Mouse (Mus musculus): ENCODE results near the gene Ak3. TPM values are rescaled to one million over a fixed set of nuclear protein-coding genes. Genes with fewer than 3 reads are reported as not detected.

Gene Ak3
- polyA plus RNA-seq (2015; fragmentation: Nextera tagmentation; extraction: Ambion mirVana): 69.3 and 69.8 TPM in 2 replicates

- under 1% methylated on average over 68 of the region's 68 CpGs for WGBS
- Histone ChIP-seq H3K4me1 (peaks cover 37% of the 10 kb centered on the region), H3K9ac (peak within 1 kb of the TSS; percentile 86), H3K27ac (replicated peaks) (peak within 1 kb of the TSS; percentile 87), H3K36me3 (no peaks in the 10 kb centered on the region), H3K9me3 (no peaks in the 10 kb centered on the region), H3K4me3 (peak within 1 kb of the TSS; percentile 67), H3K27me3 (replicated peaks) (no peaks in the 10 kb centered on the region), H3K4me2 (peak within 1 kb of the TSS; percentile 84)
- peak; percentile 81 for ATAC-seq (ENCODE audit: extremely low read depth, insufficient number of reproducible peaks, low FRiP score, low TSS enrichment)
Observed at GRCm38 (mm10) chr19:29047334-29048170, at the start of gene Ak3. Ak3 (minus strand) TSS chr19:29047961.

DNA sequence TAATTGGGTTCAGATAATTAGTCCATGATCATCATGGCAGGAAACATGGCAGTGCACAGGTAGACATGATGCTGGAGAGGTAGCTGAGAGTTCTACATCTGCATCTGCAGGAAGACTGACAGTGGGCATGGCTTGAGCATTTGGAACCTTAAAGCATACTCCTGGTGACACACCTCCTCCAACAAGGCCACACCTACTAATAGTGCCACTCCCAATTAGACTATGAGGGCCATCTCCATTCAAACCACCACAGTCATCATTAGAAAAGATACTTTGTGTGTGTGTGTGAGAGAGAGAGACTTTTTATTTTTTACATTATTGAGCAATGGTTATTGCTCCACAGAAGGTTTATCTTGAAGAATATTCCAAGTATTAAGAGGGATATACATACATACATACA, 44.4 kb upstream of the Ak3 start:
- H3K27me3 ChIP-seq (replicated peaks): no peaks in the 10 kb centered on the region
- no peak overlapping the region for H3K4me2 ChIP-seq
- H3K4me3 ChIP-seq: no peak overlapping the region
- H3K4me1 ChIP-seq: peaks cover 7% of the 10 kb centered on the region
- H3K9me3 ChIP-seq: no peaks in the 10 kb centered on the region
- ATAC-seq (ENCODE audit: extremely low read depth, insufficient number of reproducible peaks, low FRiP score, low TSS enrichment): no peak
- no peak overlapping the region for H3K27ac ChIP-seq (replicated peaks)
- no peaks in the 10 kb centered on the region for H3K36me3 ChIP-seq
- H3K9ac ChIP-seq: no peak overlapping the region

DNA sequence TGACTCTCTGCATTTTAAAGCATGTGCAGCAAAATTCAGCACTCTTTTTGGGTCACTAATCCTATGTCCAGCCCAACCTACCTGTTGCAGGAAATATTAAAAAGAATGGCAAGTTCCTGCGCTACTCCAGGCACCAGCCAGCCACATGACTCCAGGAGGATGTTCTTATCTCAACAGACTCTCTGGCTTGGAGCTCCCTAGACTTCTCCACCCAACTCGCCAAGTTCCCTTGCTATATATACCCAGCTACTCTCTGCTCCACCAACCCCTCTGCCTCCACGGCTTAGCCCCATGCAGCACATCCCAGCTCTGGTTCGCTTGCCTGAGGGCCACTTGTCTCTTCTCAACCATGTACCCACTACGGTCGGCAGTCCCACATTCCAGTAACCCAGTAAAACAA, 40.9 kb upstream of the Ak3 start:
- WGBS: 51% methylated on average over 6 of the region's 6 CpGs
- H3K27me3 ChIP-seq (replicated peaks): no peaks in the 10 kb centered on the region
- no peak overlapping the region for H3K9ac ChIP-seq
- ATAC-seq (ENCODE audit: extremely low read depth, insufficient number of reproducible peaks, low FRiP score, low TSS enrichment): no peak
- H3K27ac ChIP-seq (replicated peaks): no peak overlapping the region
- peaks cover under 1% of the 10 kb centered on the region; the same call in 1 of the 2 replicates for H3K36me3 ChIP-seq
- peaks cover 7% of the 10 kb centered on the region for H3K4me1 ChIP-seq
- H3K4me2 ChIP-seq: no peak overlapping the region
- H3K4me3 ChIP-seq: no peak overlapping the region
- no peaks in the 10 kb centered on the region for H3K9me3 ChIP-seq

- Histone ChIP-seq H3K9me3 (no peaks in the 10 kb centered on the region), H3K9ac (peak overlapping the region; percentile 8), H3K36me3 (no peaks in the 10 kb centered on the region), H3K4me2 (peak overlapping the region; percentile 37), H3K27me3 (replicated peaks) (0 out of 2 replicates have a peak, but pooled peaks cover 3% of the 10 kb centered on the region), H3K27ac (replicated peaks) (peak overlapping the region; percentile 80), H3K4me3 (no peak overlapping the region), H3K4me1 (peaks cover 22% of the 10 kb centered on the region)
- 22% methylated on average over 6 of the region's 6 CpGs for WGBS
- no peak for ATAC-seq (ENCODE audit: extremely low read depth, insufficient number of reproducible peaks, low FRiP score, low TSS enrichment)
Observed at GRCm38 (mm10) chr19:29074802-29075201, 27.0 kb upstream of the Ak3 start.

DNA sequence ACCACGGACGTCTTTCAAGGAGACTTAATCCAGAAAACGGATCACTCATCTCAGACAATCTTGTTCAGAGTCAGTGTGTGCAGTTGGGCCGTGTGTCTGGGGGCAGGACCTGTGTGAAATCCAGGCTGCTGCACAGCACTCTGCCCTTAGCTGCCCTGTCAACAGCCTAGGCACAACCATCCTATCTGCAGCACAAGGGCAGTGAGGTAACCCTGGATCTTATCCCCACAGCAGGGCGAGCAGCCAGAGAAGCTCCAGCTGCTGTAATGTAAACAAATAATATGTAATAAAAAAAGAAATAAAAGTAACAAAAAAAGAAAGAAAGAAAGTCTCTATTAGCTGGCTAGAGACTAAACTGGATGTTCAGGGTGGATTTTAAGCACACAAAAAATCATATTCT, 21.4 kb upstream of the Ak3 start:
- Histone ChIP-seq H3K27me3 (replicated peaks) (no peaks in the 10 kb centered on the region), H3K4me1 (peaks cover 36% of the 10 kb centered on the region), H3K4me3 (no peak overlapping the region), H3K36me3 (no peaks in the 10 kb centered on the region), H3K9ac (no peak overlapping the region), H3K4me2 (peak overlapping the region; percentile 67), H3K27ac (replicated peaks) (no peak overlapping the region), H3K9me3 (no peaks in the 10 kb centered on the region)
- 43% methylated on average over 5 of the region's 5 CpGs for WGBS
- no peak for ATAC-seq (ENCODE audit: extremely low read depth, insufficient number of reproducible peaks, low FRiP score, low TSS enrichment)

DNA sequence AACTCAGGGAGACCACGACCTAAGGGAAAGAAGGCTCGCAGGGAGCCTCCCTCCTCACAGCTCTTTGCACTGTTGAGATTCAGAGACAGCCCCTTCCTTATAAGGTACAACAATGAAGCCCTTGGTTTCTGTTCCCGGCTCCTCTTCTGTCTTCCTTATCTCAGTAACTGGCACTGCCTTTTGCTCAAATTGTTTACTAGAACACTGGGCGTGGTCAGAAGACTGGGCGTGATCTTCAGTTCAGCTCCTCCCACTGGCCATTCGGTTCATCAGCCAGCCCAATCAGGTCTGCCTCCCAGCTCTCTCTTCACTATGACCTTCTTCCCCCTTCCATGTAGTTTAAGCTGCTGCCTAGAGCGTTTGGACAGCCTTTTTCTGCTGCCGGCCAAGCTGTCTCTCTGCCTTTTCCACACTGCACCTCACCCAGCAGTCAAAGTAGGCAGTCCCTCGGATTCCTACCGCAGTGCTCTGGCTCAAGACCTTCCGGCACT, 19.3 kb upstream of the Ak3 start:
- ATAC-seq (ENCODE audit: extremely low read depth, insufficient number of reproducible peaks, low FRiP score, low TSS enrichment): peak; percentile 81
- Histone ChIP-seq H3K9me3 (no peaks in the 10 kb centered on the region), H3K9ac (peak overlapping the region; percentile 79), H3K36me3 (no peaks in the 10 kb centered on the region), H3K27ac (replicated peaks) (peak overlapping the region; percentile 89), H3K27me3 (replicated peaks) (no peaks in the 10 kb centered on the region), H3K4me2 (peak overlapping the region; percentile 67), H3K4me1 (peaks cover 30% of the 10 kb centered on the region), H3K4me3 (peak overlapping the region; percentile 52)
- 5% methylated on average over 11 of the region's 11 CpGs for WGBS

GRCm38 (mm10) chr19:29064451-29065102, 16.8 kb upstream of the Ak3 start:
- ATAC-seq (ENCODE audit: extremely low read depth, insufficient number of reproducible peaks, low FRiP score, low TSS enrichment): 0 out of 2 replicates have a peak, but pooled peaks have one; percentile 25
- peak overlapping the region; percentile 63 for H3K4me2 ChIP-seq
- WGBS: 38% methylated on average over 9 of the region's 9 CpGs
- H3K9ac ChIP-seq: peak overlapping the region; percentile 67
- peak overlapping the region; percentile 62 for H3K27ac ChIP-seq (replicated peaks)
- no peaks in the 10 kb centered on the region for H3K9me3 ChIP-seq
- H3K27me3 ChIP-seq (replicated peaks): no peaks in the 10 kb centered on the region
- H3K4me3 ChIP-seq: peak overlapping the region; percentile 23
- no peaks in the 10 kb centered on the region for H3K36me3 ChIP-seq
- peaks cover 30% of the 10 kb centered on the region for H3K4me1 ChIP-seq

GRCm38 (mm10) chr19:29063577-29064363, 16.0 kb upstream of the Ak3 start:
- Histone ChIP-seq H3K4me2 (peak overlapping the region; percentile 63), H3K9me3 (no peaks in the 10 kb centered on the region), H3K4me1 (peaks cover 25% of the 10 kb centered on the region), H3K27ac (replicated peaks) (peak overlapping the region; percentile 62), H3K4me3 (peak overlapping the region; percentile 36), H3K9ac (peak overlapping the region; percentile 67), H3K36me3 (no peaks in the 10 kb centered on the region), H3K27me3 (replicated peaks) (no peaks in the 10 kb centered on the region)
- peak; percentile 78; the same call in 1 of the 2 replicates for ATAC-seq (ENCODE audit: extremely low read depth, insufficient number of reproducible peaks, low FRiP score, low TSS enrichment)
- WGBS: 14% methylated on average over 18 of the region's 18 CpGs

DNA sequence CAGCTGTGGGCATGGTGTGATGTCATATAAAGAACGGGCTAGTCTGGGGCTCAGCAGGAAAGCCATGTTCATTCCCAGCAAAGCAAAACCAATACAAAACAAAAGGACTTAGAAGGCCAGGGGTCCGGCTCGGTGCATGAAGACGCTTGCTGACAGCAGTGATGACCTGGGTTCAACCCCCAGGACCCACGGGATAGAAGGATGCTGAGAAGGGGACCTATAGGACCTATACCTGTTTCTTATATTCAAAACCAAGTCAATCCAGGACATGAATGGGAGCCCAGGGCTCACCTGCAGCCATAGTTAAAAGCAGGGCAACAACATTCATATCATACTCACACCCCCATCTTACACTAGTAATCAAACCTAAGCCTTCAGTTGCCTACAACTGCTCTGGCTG, 15.2 kb upstream of the Ak3 start:
- H3K9ac ChIP-seq: no peak overlapping the region
- 74% methylated on average over 5 of the region's 5 CpGs for WGBS
- H3K27me3 ChIP-seq (replicated peaks): no peaks in the 10 kb centered on the region
- H3K4me1 ChIP-seq: peaks cover 22% of the 10 kb centered on the region
- no peak overlapping the region for H3K4me2 ChIP-seq
- no peak overlapping the region for H3K27ac ChIP-seq (replicated peaks)
- H3K36me3 ChIP-seq: no peaks in the 10 kb centered on the region
- no peak overlapping the region for H3K4me3 ChIP-seq
- ATAC-seq (ENCODE audit: extremely low read depth, insufficient number of reproducible peaks, low FRiP score, low TSS enrichment): no peak
- no peaks in the 10 kb centered on the region for H3K9me3 ChIP-seq

DNA sequence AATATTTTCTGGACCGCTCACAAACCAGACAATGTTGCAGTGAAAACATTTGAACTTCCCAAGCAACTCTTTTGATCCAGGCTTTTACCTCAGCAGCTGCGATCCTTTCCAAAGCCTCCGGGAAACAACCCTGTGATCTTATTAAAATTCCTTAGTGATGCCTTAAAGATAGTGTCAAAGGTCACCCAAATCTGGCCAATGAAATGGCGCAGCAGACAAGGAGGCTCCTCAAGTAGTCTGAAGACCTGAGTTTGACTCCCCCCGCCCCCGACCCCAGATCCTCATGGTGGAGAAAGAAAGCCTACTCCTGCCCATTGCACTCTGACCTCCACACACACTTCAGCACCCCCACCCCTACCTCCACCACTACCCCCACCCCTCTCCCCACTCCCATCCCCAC, 12.5 kb upstream of the Ak3 start:
- Histone ChIP-seq H3K4me2 (no peak overlapping the region), H3K27ac (replicated peaks) (no peak overlapping the region), H3K4me3 (no peak overlapping the region), H3K4me1 (peaks cover 8% of the 10 kb centered on the region), H3K9me3 (no peaks in the 10 kb centered on the region), H3K9ac (no peak overlapping the region), H3K27me3 (replicated peaks) (no peaks in the 10 kb centered on the region), H3K36me3 (no peaks in the 10 kb centered on the region)
- WGBS: 51% methylated on average over 6 of the region's 6 CpGs
- ATAC-seq (ENCODE audit: extremely low read depth, insufficient number of reproducible peaks, low FRiP score, low TSS enrichment): no peak

GRCm38 (mm10) chr19:29059688-29060087, 11.9 kb upstream of the Ak3 start:
- ATAC-seq (ENCODE audit: extremely low read depth, insufficient number of reproducible peaks, low FRiP score, low TSS enrichment): no peak
- no peaks in the 10 kb centered on the region for H3K27me3 ChIP-seq (replicated peaks)
- H3K4me3 ChIP-seq: no peak overlapping the region
- H3K4me1 ChIP-seq: peaks cover 8% of the 10 kb centered on the region
- H3K9ac ChIP-seq: no peak overlapping the region
- H3K27ac ChIP-seq (replicated peaks): no peak overlapping the region
- no peaks in the 10 kb centered on the region for H3K36me3 ChIP-seq
- 74% methylated on average over 2 of the region's 2 CpGs for WGBS
- no peak overlapping the region for H3K4me2 ChIP-seq
- no peaks in the 10 kb centered on the region for H3K9me3 ChIP-seq

All from heart, embryonic 13.5 days (tissue).